Mouse (Mus musculus): ENCODE data around the gene Cyp2b10. TPM values are rescaled to one million over a fixed set of nuclear protein-coding genes. Genes with fewer than 3 reads are reported as not detected.

The Cyp2b10 gene
- polyA plus RNA-seq (2012; ENCODE audit: low replicate concordance): 0.09 TPM in 1 of 2 replicates, not detected in the other

GRCm38 (mm10) chr7:25897411-25897810 lies at the start of gene Cyp2b10:
Gene Cyp2b10 (plus strand): TSS chr7:25897620.

Other genes with a start within 250 kb of the Cyp2b10 start
- 18.0 and 23.7 TPM in 2 replicates for gene Bckdha, start 238.6 kb upstream of the Cyp2b10 start, polyA plus RNA-seq (2012; ENCODE audit: low replicate concordance)
- gene Exosc5, start 238.5 kb upstream of the Cyp2b10 start, polyA plus RNA-seq (2012; ENCODE audit: low replicate concordance): 261 and 447 TPM in 2 replicates
- 0.64 and 1.3 TPM in 2 replicates for gene Tmem91, start 222.5 kb upstream of the Cyp2b10 start, polyA plus RNA-seq (2012; ENCODE audit: low replicate concordance)
- gene B9d2, start 216.8 kb upstream of the Cyp2b10 start, polyA plus RNA-seq (2012; ENCODE audit: low replicate concordance): 53.1 and 60.9 TPM in 2 replicates
- 953 and 1,098 TPM in 2 replicates for gene Tgfb1, start 210.6 kb upstream of the Cyp2b10 start, polyA plus RNA-seq (2012; ENCODE audit: low replicate concordance)
- gene Ccdc97, start 178.5 kb upstream of the Cyp2b10 start, polyA plus RNA-seq (2012; ENCODE audit: low replicate concordance): 123 and 137 TPM in 2 replicates
- gene Hnrnpul1, start 142.9 kb upstream of the Cyp2b10 start, polyA plus RNA-seq (2012; ENCODE audit: low replicate concordance): 313 and 325 TPM in 2 replicates
- 107 and 138 TPM in 2 replicates for gene Axl, start 108.9 kb upstream of the Cyp2b10 start, polyA plus RNA-seq (2012; ENCODE audit: low replicate concordance)
- gene Cyp2s1, start 80.7 kb upstream of the Cyp2b10 start, polyA plus RNA-seq (2012; ENCODE audit: low replicate concordance): 0.10 and 0.66 TPM in 2 replicates
- not detected in 2 replicates for gene Cyp2b13, start 163.9 kb downstream of the Cyp2b10 start, polyA plus RNA-seq (2012; ENCODE audit: low replicate concordance)